Mouse (Mus musculus) stomach, embryonic 14.5 days (tissue): ENCODE data around the gene Gm10643. TPM values are rescaled to one million over a fixed set of nuclear protein-coding genes. Genes with fewer than 3 reads are reported as not detected.
A peak's percentile ranks its signal among the peaks of the same experiment; 100 is the strongest.

Source experiments
- ATAC-seq: fragments of 200-750 bp; cut with Nextera tagmentation; 2 replicates; pipeline ENCODE4 v1.8.0; 2017; ENCODE audit warnings: low read depth, moderate TSS enrichment; ENCODE audit not compliant: insufficient number of reproducible peaks, insufficient read depth, low FRiP score
- H3K27ac ChIP-seq: fragments of 300-500 bp; sonication (generic); 2 replicates; pipeline ENCODE4 v1.5.1; 2014; ENCODE audit warnings: mild to moderate bottlenecking, low read length, moderate library complexity, mixed read lengths
- H3K27me3 ChIP-seq: fragments of 300-500 bp; sonication (generic); 2 replicates; pipeline ENCODE4 v1.6.1; 2014; ENCODE audit warnings: low read length, control low read depth, mixed read lengths; ENCODE audit not compliant: control insufficient read depth, insufficient read depth
- H3K36me3 ChIP-seq: fragments of 300-500 bp; sonication (generic); 2 replicates; pipeline ENCODE4 v1.6.1; 2014; ENCODE audit warnings: mild to moderate bottlenecking, control low read depth, low read length, moderate library complexity, mixed read lengths; ENCODE audit not compliant: control insufficient read depth, insufficient read depth
- H3K4me1 ChIP-seq: fragments of 300-500 bp; sonication (generic); 2 replicates; pipeline ENCODE4 v1.6.1; 2014; ENCODE audit warnings: low read length, control low read depth, mixed read lengths; ENCODE audit not compliant: control insufficient read depth, insufficient read depth
- H3K4me2 ChIP-seq: fragments of 300-500 bp; sonication (generic); replicated peaks from 2 replicates; pipeline ENCODE4 v1.6.1; 2014; ENCODE audit warnings: low read depth, low read length, control low read depth
- H3K4me3 ChIP-seq: fragments of 300-500 bp; sonication (generic); 2 replicates; pipeline ENCODE4 v1.5.1; 2014; ENCODE audit warnings: low read depth, low read length, control low read depth
- H3K9ac ChIP-seq: fragments of 300-500 bp; sonication (generic); replicated peaks from 2 replicates; pipeline ENCODE4 v1.6.1; 2014; ENCODE audit warnings: low read depth, mild to moderate bottlenecking, control low read depth, low read length, moderate library complexity, mixed read lengths
- H3K9me3 ChIP-seq: fragments of 300-500 bp; sonication (generic); 2 replicates; pipeline ENCODE4 v1.6.1; 2016; ENCODE audit warnings: low read depth, low read length, control low read depth; ENCODE audit not compliant: control insufficient read depth
- WGBS: fragments of 180-500 bp; shearing (Covaris S2); extraction: QIAGEN DNeasy Blood & Tissue Kit; methylation state at CpG from one replicate; pipeline ENCODE4 v1.1.7; 2014; 5-methylcytosine and 5-hydroxymethylcytosine counted together
- polyA plus RNA-seq: library from polyadenylated mRNA; unstranded; fragments of >200 nt; fragmentation: Nextera tagmentation; extraction: Ambion mirVana; gene quantifications from 2 replicates; pipeline ENCODE4 v1.2.1, GENCODE M21; 2014

The Gm10643 gene
- 1.5 and 2.9 TPM in 2 replicates for polyA plus RNA-seq

DNA sequence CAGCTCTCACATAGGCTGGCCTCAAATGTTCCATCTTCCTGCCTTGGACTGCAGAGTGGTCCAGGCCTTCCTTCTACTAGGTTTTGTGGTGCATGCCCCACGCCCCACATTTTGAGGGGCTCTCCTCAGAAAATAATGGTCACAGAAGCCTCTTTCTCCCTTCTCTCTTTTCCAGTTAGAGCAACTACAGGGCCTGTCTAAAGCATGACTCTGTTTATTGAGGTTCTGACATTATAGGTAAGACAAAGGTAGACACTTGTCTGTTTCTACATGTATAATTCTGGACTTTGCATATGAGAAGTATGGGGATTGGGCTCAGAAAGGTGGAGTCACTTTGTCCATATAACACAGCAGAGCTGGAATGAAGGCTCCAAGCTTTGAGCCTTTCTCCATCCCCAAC lies at the start of gene Gm10643:
Gene Gm10643 (minus strand): TSS at position 101 of the 400 bp plus-strand sequence.
- Histone ChIP-seq H3K36me3 (no peaks in the 10 kb centered on the region), H3K9me3 (no peaks in the 10 kb centered on the region), H3K4me2 (peak within 1 kb of the TSS; percentile 65), H3K9ac (peak within 1 kb of the TSS; percentile 49), H3K4me3 (peak within 1 kb of the TSS; percentile 51), H3K4me1 (peaks cover 15% of the 10 kb centered on the region), H3K27ac (peak within 1 kb of the TSS; percentile 73), H3K27me3 (no peaks in the 10 kb centered on the region)
- 100% methylated on average over 1 of the region's 1 CpGs for WGBS
- no peak for ATAC-seq

GRCm38 (mm10) chr8:84106216-84107040 lies 41.5 kb upstream of the Gm10643 start:
- Histone ChIP-seq H3K36me3 (peaks cover 12% of the 10 kb centered on the region), H3K4me2 (no peak overlapping the region), H3K9me3 (no peaks in the 10 kb centered on the region), H3K4me1 (peaks cover 15% of the 10 kb centered on the region), H3K4me3 (no peak overlapping the region), H3K27ac (no peak overlapping the region), H3K27me3 (no peaks in the 10 kb centered on the region), H3K9ac (no peak overlapping the region)
- ATAC-seq, result no peak
- 88% methylated on average over 6 of the region's 6 CpGs for WGBS

- ATAC-seq, result no peak
- peaks cover 13% of the 10 kb centered on the region for H3K36me3 ChIP-seq
- no peak overlapping the region for H3K27ac ChIP-seq
- no peak overlapping the region for H3K9ac ChIP-seq
- no peaks in the 10 kb centered on the region for H3K27me3 ChIP-seq
- WGBS, result 85% methylated on average over 2 of the region's 2 CpGs
- H3K4me3 ChIP-seq, result no peak overlapping the region
- H3K4me1 ChIP-seq, result peaks cover 15% of the 10 kb centered on the region
- no peaks in the 10 kb centered on the region for H3K9me3 ChIP-seq
- H3K4me2 ChIP-seq, result no peak overlapping the region
Observed at GRCm38 (mm10) chr8:84105676-84106075, 40.7 kb upstream of the Gm10643 start.

DNA sequence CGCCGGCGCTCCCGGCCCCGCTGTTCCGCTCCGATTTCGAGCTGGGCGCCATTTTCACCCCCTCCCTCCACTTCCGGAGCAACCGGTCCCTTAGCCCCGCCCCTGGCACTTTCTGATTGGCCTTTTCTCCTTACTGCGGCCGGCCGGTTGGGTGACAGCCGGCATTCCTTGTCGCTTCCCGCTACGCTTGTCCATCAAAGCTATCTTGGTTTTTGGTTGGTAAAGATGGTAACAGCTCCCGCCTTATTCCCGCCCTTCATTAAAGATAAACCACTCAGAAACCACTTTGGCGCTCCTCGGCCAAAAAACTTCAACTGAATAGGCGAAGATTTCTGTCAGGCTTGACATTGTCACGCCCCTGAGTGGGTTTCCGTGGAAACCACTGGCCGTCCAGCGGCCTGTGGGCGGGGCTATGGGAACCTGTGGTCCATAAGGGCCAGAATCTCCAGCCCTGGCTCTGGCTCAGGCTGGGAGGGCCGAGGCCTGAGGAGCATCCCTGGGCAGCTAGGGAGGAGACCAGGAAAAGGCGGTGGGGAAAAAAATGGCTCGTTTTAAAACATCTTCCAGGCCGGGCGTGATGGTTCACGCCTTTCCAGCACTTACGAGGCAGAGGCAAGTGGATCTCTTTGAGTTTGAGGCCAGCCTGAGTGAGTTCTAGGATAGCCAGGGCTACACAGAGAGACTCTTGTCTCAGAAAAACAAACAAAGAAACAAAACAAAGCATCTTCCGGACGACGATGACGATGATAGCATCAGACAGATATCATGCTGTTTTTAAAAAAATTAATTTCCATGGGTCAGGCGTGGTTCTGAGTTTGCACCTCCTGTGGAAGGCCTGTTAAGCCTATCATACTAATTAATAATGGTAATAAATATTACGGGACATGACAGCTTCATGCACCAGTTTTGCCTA lies 40.0 kb upstream of the Gm10643 start, which contains the start of gene Dcaf15:
Gene Dcaf15 (minus strand): TSS at position 72 of the 913 bp plus-strand sequence.
- Histone ChIP-seq H3K9ac (peak within 1 kb of the TSS; percentile 60), H3K36me3 (peaks cover 13% of the 10 kb centered on the region), H3K4me3 (peak within 1 kb of the TSS; percentile 59), H3K4me1 (peaks cover 15% of the 10 kb centered on the region), H3K4me2 (peak within 1 kb of the TSS; percentile 68), H3K9me3 (no peaks in the 10 kb centered on the region), H3K27me3 (no peaks in the 10 kb centered on the region), H3K27ac (peak within 1 kb of the TSS; percentile 80)
- ATAC-seq, result peak; percentile 94
- WGBS, result 7% methylated on average over 42 of the region's 42 CpGs

GRCm38 (mm10) chr8:84104221-84104620 lies 39.3 kb upstream of the Gm10643 start:
- peak overlapping the region; percentile 80 for H3K27ac ChIP-seq
- no peaks in the 10 kb centered on the region for H3K27me3 ChIP-seq
- peak overlapping the region; percentile 59 for H3K4me3 ChIP-seq
- no peaks in the 10 kb centered on the region for H3K9me3 ChIP-seq
- H3K4me2 ChIP-seq, result peak overlapping the region; percentile 68
- WGBS, result 0% methylated on average over 15 of the region's 29 CpGs
- H3K4me1 ChIP-seq, result peaks cover 15% of the 10 kb centered on the region
- peak; percentile 74 for ATAC-seq
- peak overlapping the region; percentile 60 for H3K9ac ChIP-seq
- peaks cover 13% of the 10 kb centered on the region for H3K36me3 ChIP-seq

DNA sequence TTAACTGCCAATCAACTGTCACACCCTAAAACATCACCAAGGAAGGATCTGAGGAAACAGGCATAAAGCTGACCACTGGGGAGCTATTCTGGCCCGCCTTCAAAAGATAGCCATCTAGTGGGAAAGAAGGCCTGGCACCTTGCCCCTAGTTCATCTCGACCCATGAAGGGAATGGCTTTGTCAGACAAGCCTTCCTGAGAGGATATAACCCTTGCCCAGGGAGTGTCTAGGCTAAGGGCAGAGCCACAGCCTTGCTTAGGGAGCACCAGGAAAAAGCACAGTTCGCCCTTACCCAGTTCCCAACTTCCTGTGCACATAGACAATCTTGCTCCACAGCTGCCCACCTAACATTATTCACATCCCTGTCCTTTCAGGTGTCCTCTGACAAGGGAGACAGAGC lies 38.7 kb upstream of the Gm10643 start:
- Histone ChIP-seq H3K4me1 (peaks cover 15% of the 10 kb centered on the region), H3K27me3 (no peaks in the 10 kb centered on the region), H3K36me3 (peaks cover 18% of the 10 kb centered on the region), H3K4me3 (peak overlapping the region; percentile 59), H3K27ac (no peak overlapping the region), H3K4me2 (peak overlapping the region; percentile 68), H3K9me3 (no peaks in the 10 kb centered on the region), H3K9ac (peak overlapping the region; percentile 60)
- WGBS, result 51% methylated on average over 3 of the region's 3 CpGs
- ATAC-seq, result no peak

DNA sequence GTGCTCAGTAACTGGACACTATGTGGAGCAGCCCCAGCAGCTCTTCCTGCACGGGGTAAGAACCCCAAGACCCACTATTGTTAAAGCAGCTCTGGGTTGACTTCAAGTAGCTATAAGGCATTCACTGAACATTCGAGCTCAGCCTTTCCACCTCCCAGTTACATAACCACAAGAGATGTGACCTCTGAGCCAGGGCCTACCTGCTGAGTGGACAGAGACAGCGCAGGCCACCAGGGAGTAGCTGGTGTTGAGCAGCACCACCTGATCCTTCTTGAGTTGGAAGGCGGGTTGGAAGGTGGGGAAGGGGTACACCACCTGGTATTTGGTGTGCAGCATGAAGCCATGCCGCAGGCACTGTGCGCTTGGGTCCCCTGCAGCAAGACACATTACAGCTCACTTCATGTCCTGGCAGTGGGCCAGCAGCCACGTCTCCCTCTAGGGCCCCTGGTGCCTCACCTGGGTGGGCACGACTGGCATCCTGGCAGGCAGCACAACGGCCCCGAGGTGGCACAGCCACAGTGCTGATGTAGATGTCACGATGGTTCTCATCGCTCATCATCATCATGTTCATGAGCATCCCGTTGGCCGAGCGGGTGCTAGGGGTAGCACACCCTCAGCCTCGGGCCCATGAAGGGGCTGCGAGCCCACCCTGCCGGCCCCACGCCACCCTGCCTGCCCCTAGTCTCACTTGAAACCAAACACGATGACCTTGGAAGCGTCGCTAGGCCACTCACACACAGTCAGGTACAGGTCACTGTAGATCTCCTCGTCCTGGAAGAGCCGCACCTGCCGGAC lies 36.7 kb upstream of the Gm10643 start:
- peaks cover 15% of the 10 kb centered on the region for H3K4me1 ChIP-seq
- WGBS, result 93% methylated on average over 25 of the region's 25 CpGs
- no peak overlapping the region for H3K4me3 ChIP-seq
- no peak for ATAC-seq
- peaks cover 37% of the 10 kb centered on the region for H3K36me3 ChIP-seq
- no peaks in the 10 kb centered on the region for H3K9me3 ChIP-seq
- H3K27me3 ChIP-seq, result no peaks in the 10 kb centered on the region
- H3K9ac ChIP-seq, result no peak overlapping the region
- no peak overlapping the region for H3K4me2 ChIP-seq
- H3K27ac ChIP-seq, result no peak overlapping the region

GRCm38 (mm10) chr8:84098376-84098775 lies 33.4 kb upstream of the Gm10643 start:
- no peak for ATAC-seq
- H3K27ac ChIP-seq, result no peak overlapping the region
- no peak overlapping the region for H3K4me2 ChIP-seq
- no peaks in the 10 kb centered on the region for H3K9me3 ChIP-seq
- H3K4me3 ChIP-seq, result no peak overlapping the region
- 96% methylated on average over 7 of the region's 7 CpGs for WGBS
- H3K4me1 ChIP-seq, result peaks cover 8% of the 10 kb centered on the region
- peaks cover 63% of the 10 kb centered on the region for H3K36me3 ChIP-seq
- no peak overlapping the region for H3K9ac ChIP-seq
- H3K27me3 ChIP-seq, result no peaks in the 10 kb centered on the region
